Mouse (Mus musculus) midbrain, embryonic 16.5 days (tissue): ENCODE results near the gene Aqp8. TPM values are rescaled to one million over a fixed set of nuclear protein-coding genes. Genes with fewer than 3 reads are reported as not detected.

Experiments
- ATAC-seq: fragments of 200-750 bp; cut with Nextera tagmentation; 2 replicates; pipeline ENCODE4 v1.8.0; 2017; ENCODE audit warnings: moderate TSS enrichment
- H3K27ac ChIP-seq: fragments of 300-500 bp; sonication (generic); 2 replicates; pipeline ENCODE4 v1.5.1; 2014; ENCODE audit warnings: mild to moderate bottlenecking, low read length, mixed read lengths
- H3K27me3 ChIP-seq: fragments of 300-500 bp; sonication (generic); 2 replicates; pipeline ENCODE4 v1.6.1; 2014; ENCODE audit warnings: low read depth, low read length, mixed read lengths; ENCODE audit not compliant: control insufficient read depth, insufficient read depth
- H3K36me3 ChIP-seq: fragments of 300-500 bp; sonication (generic); 2 replicates; pipeline ENCODE4 v1.6.1; 2014; ENCODE audit warnings: mild to moderate bottlenecking, low read length, moderate library complexity, mixed read lengths; ENCODE audit not compliant: control insufficient read depth, insufficient read depth
- H3K4me1 ChIP-seq: fragments of 300-500 bp; sonication (generic); 2 replicates; pipeline ENCODE4 v1.6.1; 2014; ENCODE audit warnings: mild to moderate bottlenecking, low read length, mixed read lengths; ENCODE audit not compliant: control insufficient read depth, insufficient read depth
- H3K4me2 ChIP-seq: fragments of 300-500 bp; sonication (generic); 2 replicates; pipeline ENCODE4 v1.6.1; 2014; ENCODE audit warnings: mild to moderate bottlenecking, low read length, mixed read lengths
- H3K4me3 ChIP-seq: fragments of 300-500 bp; sonication (generic); 2 replicates; pipeline ENCODE4 v1.5.1; 2014; ENCODE audit warnings: low read depth, mild to moderate bottlenecking, low read length, moderate library complexity, mixed read lengths
- H3K9ac ChIP-seq: fragments of 300-500 bp; sonication (generic); 2 replicates; pipeline ENCODE4 v1.6.1; 2014; ENCODE audit warnings: low read depth, low read length, mixed read lengths
- H3K9me3 ChIP-seq: fragments of 300-500 bp; sonication (generic); replicated peaks from 2 replicates; pipeline ENCODE4 v1.6.1; 2014; ENCODE audit warnings: mild to moderate bottlenecking, low read length, mixed read lengths; ENCODE audit not compliant: control insufficient read depth, poor library complexity, severe bottlenecking
- WGBS: fragments of 180-500 bp; shearing (Covaris S2); extraction: QIAGEN DNeasy Blood & Tissue Kit; methylation state at CpG from one replicate; pipeline ENCODE4 v1.1.7; 2014; 5-methylcytosine and 5-hydroxymethylcytosine counted together
- polyA plus RNA-seq: library from polyadenylated mRNA; unstranded; fragments of >200 nt; fragmentation: Nextera tagmentation; extraction: Ambion mirVana; gene quantifications from 2 replicates; pipeline ENCODE4 v1.2.1, GENCODE M21; 2015

The Aqp8 gene
- polyA plus RNA-seq, 1 experiment from 2014 or later, result not detected

DNA sequence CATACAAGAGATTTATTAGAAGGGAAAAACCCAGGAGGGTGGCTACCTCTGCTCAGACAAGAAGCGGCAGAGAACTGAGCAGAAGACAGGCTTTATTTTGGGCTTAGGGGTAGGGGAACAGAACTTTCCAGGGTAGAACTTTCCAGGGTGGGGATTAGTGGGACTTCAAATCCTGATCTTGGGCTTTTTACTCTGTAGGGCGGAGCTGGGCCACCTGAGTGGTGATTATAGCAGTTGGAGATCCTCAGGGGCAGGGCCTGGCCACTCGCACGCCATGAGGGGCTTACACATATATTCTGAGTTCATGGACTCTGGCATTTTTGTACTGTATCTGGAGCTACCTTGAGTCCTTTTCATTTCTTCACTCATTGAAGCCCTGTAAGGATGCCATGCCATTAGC, 775 bp upstream of the Aqp8 start:
- H3K4me3 ChIP-seq, result no peak overlapping the region
- H3K4me1 ChIP-seq, result no peaks in the 10 kb centered on the region
- no peaks in the 10 kb centered on the region for H3K36me3 ChIP-seq
- H3K27me3 ChIP-seq, result no peaks in the 10 kb centered on the region
- no peak overlapping the region for H3K9ac ChIP-seq
- 80% methylated on average over 4 of the region's 4 CpGs for WGBS
- H3K27ac ChIP-seq, result no peak overlapping the region
- no peaks in the 10 kb centered on the region for H3K9me3 ChIP-seq
- ATAC-seq, result no peak
- H3K4me2 ChIP-seq, result no peak overlapping the region

DNA sequence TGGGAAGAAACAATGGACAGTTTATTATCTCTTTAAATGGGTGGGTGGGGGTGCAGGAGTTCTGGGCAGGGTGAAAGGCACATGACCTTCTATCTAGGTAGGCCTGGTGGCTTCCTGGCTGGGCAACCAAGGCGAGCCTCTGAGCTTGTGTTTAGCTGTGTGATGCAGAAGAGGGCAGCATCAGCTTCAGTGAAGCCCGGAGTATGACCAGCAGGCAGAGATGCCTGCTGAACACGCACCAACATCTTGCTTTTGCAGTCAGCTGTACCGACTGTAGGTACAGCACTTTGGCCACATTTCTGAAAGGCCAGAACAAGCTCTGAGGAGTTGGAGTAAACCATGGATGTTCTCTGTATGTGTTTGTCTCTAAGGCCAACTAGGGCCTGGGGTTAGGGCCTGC, 1.5 kb downstream of the Aqp8 start:
- H3K9me3 ChIP-seq, result no peaks in the 10 kb centered on the region
- no peaks in the 10 kb centered on the region for H3K27me3 ChIP-seq
- no peaks in the 10 kb centered on the region for H3K36me3 ChIP-seq
- no peak overlapping the region for H3K27ac ChIP-seq
- H3K4me3 ChIP-seq, result no peak overlapping the region
- no peak overlapping the region for H3K4me2 ChIP-seq
- no peaks in the 10 kb centered on the region for H3K4me1 ChIP-seq
- WGBS, result 83% methylated on average over 4 of the region's 4 CpGs
- no peak overlapping the region for H3K9ac ChIP-seq
- no peak for ATAC-seq

DNA sequence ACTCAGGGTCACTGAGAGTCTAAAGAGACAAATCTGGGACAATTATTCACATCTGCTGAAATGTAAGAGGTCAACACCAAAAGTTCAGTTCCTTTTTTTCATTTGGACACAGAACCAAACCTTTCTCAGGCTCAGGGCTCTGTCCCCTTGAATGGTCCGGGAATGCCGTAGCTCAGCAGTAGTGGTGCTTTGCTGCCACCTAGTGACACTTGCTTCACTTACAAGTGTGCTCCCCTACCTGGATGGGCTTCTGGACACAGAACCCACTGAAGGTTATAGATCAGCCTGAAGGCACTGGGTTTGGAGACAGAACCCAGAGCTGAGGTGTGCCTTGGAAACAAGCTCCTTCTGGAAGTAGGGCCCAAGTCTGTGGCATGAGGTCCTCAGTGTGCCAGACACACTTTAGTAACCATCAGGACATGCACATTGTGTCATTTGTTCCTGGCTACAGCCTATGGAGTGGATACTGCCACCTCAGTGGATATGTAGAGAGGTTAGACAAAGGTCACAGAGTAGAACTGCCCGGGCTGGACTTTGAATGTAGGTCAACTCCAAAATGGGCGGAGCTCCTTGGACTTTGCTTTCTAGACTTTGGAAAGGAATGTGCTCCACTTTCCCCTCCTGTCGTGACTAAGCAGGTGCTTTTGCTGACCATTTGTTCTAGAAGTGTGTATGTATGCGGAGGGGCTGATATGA, 3.7 kb downstream of the Aqp8 start:
- WGBS, result 34% methylated on average over 6 of the region's 6 CpGs
- Histone ChIP-seq H3K27ac (no peak overlapping the region), H3K36me3 (no peaks in the 10 kb centered on the region), H3K9me3 (no peaks in the 10 kb centered on the region), H3K4me3 (no peak overlapping the region), H3K9ac (no peak overlapping the region), H3K4me2 (no peak overlapping the region), H3K4me1 (no peaks in the 10 kb centered on the region), H3K27me3 (no peaks in the 10 kb centered on the region)
- peak; percentile 71; the same call in 1 of the 2 replicates for ATAC-seq

GRCm38 (mm10) chr7:123467961-123468360, 5.9 kb downstream of the Aqp8 start:
- no peaks in the 10 kb centered on the region for H3K36me3 ChIP-seq
- H3K4me3 ChIP-seq, result no peak overlapping the region
- peaks cover 3% of the 10 kb centered on the region; the same call in 1 of the 2 replicates for H3K9me3 ChIP-seq
- no peak for ATAC-seq
- H3K27ac ChIP-seq, result no peak overlapping the region
- H3K4me2 ChIP-seq, result no peak overlapping the region
- 0 out of 2 replicates have a peak overlapping the region, but pooled peaks have one; percentile 16 for H3K9ac ChIP-seq
- 91% methylated on average over 1 of the region's 1 CpGs for WGBS
- no peaks in the 10 kb centered on the region for H3K4me1 ChIP-seq
- H3K27me3 ChIP-seq, result no peaks in the 10 kb centered on the region

DNA sequence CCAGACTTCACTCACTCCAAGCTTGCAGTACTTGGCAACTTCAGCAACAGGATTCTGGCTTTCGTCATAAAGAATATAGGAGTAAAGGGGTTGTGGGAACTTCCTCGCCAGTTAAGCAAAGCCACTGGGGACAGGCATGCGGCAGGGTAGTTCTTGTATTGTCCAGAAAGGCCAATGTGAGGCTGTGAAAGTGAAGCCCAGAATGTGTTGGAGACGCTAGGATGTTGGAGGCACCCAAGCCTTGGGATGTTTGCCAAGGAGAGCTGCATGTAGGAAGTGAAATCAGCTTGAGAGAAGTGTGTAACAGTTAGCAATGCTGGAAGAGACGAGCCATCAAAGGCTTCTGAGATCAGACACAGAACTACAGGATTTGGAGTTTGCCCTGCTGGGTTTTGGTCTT, 25.6 kb downstream of the Aqp8 start:
- Histone ChIP-seq H3K4me3 (no peak overlapping the region), H3K9ac (no peak overlapping the region), H3K4me2 (no peak overlapping the region), H3K9me3 (no peaks in the 10 kb centered on the region), H3K4me1 (no peaks in the 10 kb centered on the region), H3K27ac (no peak overlapping the region), H3K36me3 (peaks cover 30% of the 10 kb centered on the region), H3K27me3 (no peaks in the 10 kb centered on the region)
- ATAC-seq, result no peak
- WGBS, result 86% methylated on average over 5 of the region's 5 CpGs

DNA sequence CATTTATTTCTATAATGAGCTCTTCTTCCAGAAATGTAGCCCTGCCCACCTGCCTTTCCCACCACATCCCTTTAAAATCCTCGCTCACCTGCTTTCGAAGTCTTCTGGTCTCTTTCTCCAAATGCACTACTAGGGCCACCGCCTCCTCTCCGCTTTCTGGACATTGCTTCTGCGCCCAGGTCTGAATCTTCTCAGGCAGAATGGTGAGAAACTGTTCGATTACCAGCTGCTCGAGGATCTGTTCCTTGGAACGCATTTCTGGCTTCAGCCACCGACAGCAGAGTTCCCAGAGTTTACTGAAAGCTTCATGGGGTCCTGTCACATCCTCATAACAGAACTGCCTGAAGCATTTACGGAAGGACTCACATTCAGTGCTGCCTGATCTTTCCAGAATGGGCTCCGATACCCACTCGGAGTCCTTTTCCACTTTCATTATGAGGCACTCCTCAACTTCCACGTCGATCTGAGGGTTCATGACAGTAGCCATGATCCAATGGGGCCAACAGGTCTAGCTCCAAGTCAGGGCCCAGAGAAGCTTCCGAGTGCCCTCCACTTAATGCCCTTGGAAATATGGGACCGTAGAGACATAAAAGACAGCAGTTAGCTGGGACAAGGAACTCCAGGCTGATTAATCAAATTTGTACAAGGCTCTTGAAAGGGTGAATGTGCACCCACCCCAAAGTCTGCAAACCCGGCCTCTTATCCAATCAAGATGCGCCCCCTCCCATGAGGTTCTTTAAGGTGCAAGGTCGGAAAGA, 37.6 kb downstream of the Aqp8 start:
- H3K9ac ChIP-seq, result peak overlapping the region; percentile 98
- ATAC-seq, result peak; percentile 12
- 34% methylated on average over 19 of the region's 19 CpGs for WGBS
- H3K36me3 ChIP-seq, result peaks cover 12% of the 10 kb centered on the region
- H3K4me1 ChIP-seq, result peaks cover 24% of the 10 kb centered on the region
- peak overlapping the region; percentile 73 for H3K4me2 ChIP-seq
- peak overlapping the region; percentile 97 for H3K27ac ChIP-seq
- H3K9me3 ChIP-seq, result no peaks in the 10 kb centered on the region
- H3K27me3 ChIP-seq, result no peaks in the 10 kb centered on the region
- H3K4me3 ChIP-seq, result peak overlapping the region; percentile 73

GRCm38 (mm10) chr7:123500239-123501219, 38.4 kb downstream of the Aqp8 start, which contains the start of gene Zkscan2:
Gene Zkscan2 (minus strand): TSS chr7:123500449.
- Histone ChIP-seq H3K9ac (peak within 1 kb of the TSS; percentile 98), H3K27me3 (no peaks in the 10 kb centered on the region), H3K4me1 (peaks cover 24% of the 10 kb centered on the region), H3K4me3 (peak within 1 kb of the TSS; percentile 73), H3K27ac (peak within 1 kb of the TSS; percentile 97), H3K9me3 (no peaks in the 10 kb centered on the region), H3K36me3 (peaks cover 7% of the 10 kb centered on the region; the same call in 1 of the 2 replicates), H3K4me2 (peak within 1 kb of the TSS; percentile 73)
- under 1% methylated on average over 70 of the region's 71 CpGs for WGBS
- peak; percentile 94 for ATAC-seq

GRCm38 (mm10) chr7:123503358-123503757, 41.3 kb downstream of the Aqp8 start:
- H3K4me1 ChIP-seq, result peaks cover 21% of the 10 kb centered on the region
- no peak overlapping the region for H3K4me2 ChIP-seq
- H3K36me3 ChIP-seq, result no peaks in the 10 kb centered on the region
- H3K27ac ChIP-seq, result no peak overlapping the region
- no peak overlapping the region for H3K9ac ChIP-seq
- WGBS, result 53% methylated on average over 1 of the region's 1 CpGs
- no peaks in the 10 kb centered on the region for H3K9me3 ChIP-seq
- no peaks in the 10 kb centered on the region for H3K27me3 ChIP-seq
- H3K4me3 ChIP-seq, result no peak overlapping the region
- no peak for ATAC-seq
